Mouse (Mus musculus) thymus, postnatal 0 days (tissue): ENCODE results near the gene Anks1. TPM values are rescaled to one million over a fixed set of nuclear protein-coding genes. Genes with fewer than 3 reads are reported as not detected.

Experiments used
- DNase-seq: peaks from one replicate; pipeline ENCODE4 v3.0.0-alpha.2; 2015; ENCODE audit warnings: low spot score
- polyA plus RNA-seq: library from polyadenylated mRNA; unstranded; fragments of >200 nt; fragmentation: Nextera tagmentation; extraction: Ambion mirVana; gene quantifications from 2 replicates; pipeline ENCODE4 v1.2.1, GENCODE M21; 2015

The Anks1 gene
- polyA plus RNA-seq = 14.5 and 16.8 TPM in 2 replicates

- peak; percentile 92 for DNase-seq
These were observed at the start of gene Anks1 for GRCm38 (mm10) chr17:27908888-27909621. TSS of gene Anks1 (plus strand) at chr17:27909306.

GRCm38 (mm10) chr17:27865461-27865860 lies 43.6 kb upstream of the Anks1 start:
- no peak for DNase-seq

GRCm38 (mm10) chr17:27866737-27867136 lies 42.4 kb upstream of the Anks1 start:
- no peak for DNase-seq

GRCm38 (mm10) chr17:27871851-27872250 lies 37.3 kb upstream of the Anks1 start:
- DNase-seq = no peak

GRCm38 (mm10) chr17:27873583-27873982 lies 35.5 kb upstream of the Anks1 start:
- no peak for DNase-seq

- DNase-seq = no peak
These were observed 34.6 kb upstream of the Anks1 start for GRCm38 (mm10) chr17:27874510-27874909.

GRCm38 (mm10) chr17:27881518-27881917 lies 27.6 kb upstream of the Anks1 start:
- no peak for DNase-seq

- no peak for DNase-seq
These were observed 26.0 kb upstream of the Anks1 start for GRCm38 (mm10) chr17:27883129-27883528.

GRCm38 (mm10) chr17:27883994-27884393 lies 25.1 kb upstream of the Anks1 start:
- no peak for DNase-seq

GRCm38 (mm10) chr17:27886499-27887210 lies 22.5 kb upstream of the Anks1 start:
- DNase-seq = no peak

- DNase-seq = peak; percentile 88
These were observed 1.4 kb upstream of the Anks1 start for GRCm38 (mm10) chr17:27907512-27908205.

- DNase-seq = peak; percentile 62
These were observed 759 bp upstream of the Anks1 start for GRCm38 (mm10) chr17:27908206-27908887.

- DNase-seq = peak; percentile 83
These were observed 755 bp downstream of the Anks1 start, which contains the start of gene Taf11 for GRCm38 (mm10) chr17:27909622-27910500. TSS of gene Taf11 (minus strand) at chr17:27909844.

- no peak for DNase-seq
These were observed 2.3 kb downstream of the Anks1 start for GRCm38 (mm10) chr17:27911371-27911770.

GRCm38 (mm10) chr17:27914742-27915141 lies 5.6 kb downstream of the Anks1 start:
- DNase-seq = no peak

GRCm38 (mm10) chr17:27916366-27916765 lies 7.3 kb downstream of the Anks1 start:
- no peak for DNase-seq

- DNase-seq = no peak
These were observed 11.6 kb downstream of the Anks1 start for GRCm38 (mm10) chr17:27920676-27921075.

- no peak for DNase-seq
These were observed 13.1 kb downstream of the Anks1 start for GRCm38 (mm10) chr17:27922174-27922712.

GRCm38 (mm10) chr17:27925054-27925453 lies 15.9 kb downstream of the Anks1 start:
- no peak for DNase-seq

- DNase-seq = no peak
These were observed 16.4 kb downstream of the Anks1 start for GRCm38 (mm10) chr17:27925504-27925903.
